Mouse (Mus musculus) myocyte (in vitro differentiated cells): ENCODE data around the gene Nek1.

Experiments
- POLR2A ChIP-seq: IDR thresholded peaks from one replicate; pipeline ENCODE4 v1.6.1; 2011; ENCODE audit warnings: low read depth, mild to moderate bottlenecking, control low read depth, moderate library complexity; ENCODE audit not compliant: insufficient read length
- SRF ChIP-seq: IDR thresholded peaks from one replicate; pipeline ENCODE4 v1.6.1; 2011; ENCODE audit warnings: low read depth; ENCODE audit not compliant: control insufficient read depth, insufficient read length
- USF1 ChIP-seq: IDR thresholded peaks from one replicate; pipeline ENCODE4 v1.6.1; 2011; ENCODE audit warnings: low read depth, mild to moderate bottlenecking, control low read depth, moderate library complexity

DNA sequence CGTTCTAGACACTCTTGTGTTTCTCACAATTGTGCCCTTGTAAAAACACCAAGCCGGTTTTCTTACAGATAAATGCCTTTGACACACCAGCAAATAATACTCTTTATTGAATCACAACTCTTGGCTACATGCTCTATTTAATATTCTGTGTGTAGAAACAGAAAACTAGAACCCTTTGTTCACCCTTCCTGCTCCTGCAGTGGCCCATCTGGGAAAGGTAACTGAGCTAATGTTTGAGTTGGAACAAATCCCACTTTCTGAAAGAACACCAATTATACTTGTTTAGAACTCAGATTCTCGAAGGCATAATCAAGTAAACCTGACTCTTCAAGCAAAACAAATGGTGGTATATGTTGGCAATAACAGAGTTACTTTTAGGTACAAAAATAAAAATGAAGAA lies 27.3 kb upstream of the Nek1 start:
- TF ChIP-seq USF1 (no peak), SRF (no peak), POLR2A (no peak)
